Mouse (Mus musculus): ENCODE results near the gene Polr2b. TPM values are rescaled to one million over a fixed set of nuclear protein-coding genes. Genes with fewer than 3 reads are reported as not detected.

Polr2b gene
- polyA plus RNA-seq, 1 experiment from 2014 or later, result 115 TPM

DNA sequence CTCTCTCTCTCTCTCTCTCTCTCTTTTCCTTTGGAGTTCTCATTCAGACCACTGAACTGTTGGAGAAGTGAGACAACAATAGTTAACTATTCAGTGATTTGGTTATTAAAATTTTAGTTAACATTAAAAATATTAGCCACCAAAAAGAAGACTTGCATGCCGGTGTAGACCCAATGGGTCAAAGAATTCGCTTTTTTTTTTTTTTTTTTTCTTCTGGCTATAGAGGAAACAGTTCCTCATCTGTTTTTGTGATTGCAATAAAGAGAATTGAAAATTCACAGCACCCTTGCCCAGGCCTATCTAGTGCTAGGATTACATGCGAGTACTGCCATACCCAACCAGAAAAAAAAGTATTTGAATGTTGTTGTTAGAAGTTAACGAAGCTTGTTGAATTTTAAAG lies 42.5 kb upstream of the Polr2b start:
- ATAC-seq (replicated peaks; ENCODE audit: low FRiP score), result no peak

GRCm38 (mm10) chr5:77267957-77268624 lies 41.9 kb upstream of the Polr2b start:
- WGBS, result 96% methylated on average over 30 of the region's 30 CpGs
- peaks cover 13% of the 10 kb centered on the region; the same call in 1 of the 2 replicates for H3K36me3 ChIP-seq (ENCODE audit: control insufficient read depth, insufficient read depth, low read length)
- H3K4me2 ChIP-seq (ENCODE audit: low read depth, low read length, severe bottlenecking), result no peak overlapping the region; the same call in 1 of the 2 replicates
- no peaks in the 10 kb centered on the region for H3K27me3 ChIP-seq (ENCODE audit: control insufficient read depth, insufficient read depth, low read length)
- H3K9ac ChIP-seq (ENCODE audit: low read length), result no peak overlapping the region
- ATAC-seq (replicated peaks; ENCODE audit: low FRiP score) (no peak), DNase-seq (ENCODE audit: low spot score) (peak; percentile 53)
- no peak overlapping the region for H3K4me3 ChIP-seq (ENCODE audit: low read depth, low read length)
- no peaks in the 10 kb centered on the region for H3K9me3 ChIP-seq (ENCODE audit: control insufficient read depth, low read length)
- no peak overlapping the region for H3K27ac ChIP-seq (ENCODE audit: low read depth, low read length)
- no peaks in the 10 kb centered on the region for H3K4me1 ChIP-seq (replicated peaks; ENCODE audit: control insufficient read depth, insufficient read depth, low read length)

More for the DNA sequence above, 42.5 kb upstream of the Polr2b start:
- H3K4me3 ChIP-seq (ENCODE audit: low read depth, low read length), result peak overlapping the region; percentile 99
- H3K36me3 ChIP-seq (ENCODE audit: control insufficient read depth, insufficient read depth, low read length), result peaks cover 13% of the 10 kb centered on the region; the same call in 1 of the 2 replicates
- DNase-seq (ENCODE audit: low spot score), result no peak
- H3K4me2 ChIP-seq (ENCODE audit: low read depth, low read length, severe bottlenecking), result peak overlapping the region; percentile 67; the same call in 1 of the 2 replicates
- no peaks in the 10 kb centered on the region for H3K9me3 ChIP-seq (ENCODE audit: control insufficient read depth, low read length)
- H3K27me3 ChIP-seq (ENCODE audit: control insufficient read depth, insufficient read depth, low read length), result no peaks in the 10 kb centered on the region
- no peak overlapping the region for H3K9ac ChIP-seq (ENCODE audit: low read length)
- no peak overlapping the region for H3K27ac ChIP-seq (ENCODE audit: low read depth, low read length)
- no peaks in the 10 kb centered on the region; the same call in 1 of the 2 replicates for H3K4me1 ChIP-seq (replicated peaks; ENCODE audit: control insufficient read depth, insufficient read depth, low read length)
- 67% methylated on average over 4 of the region's 4 CpGs for WGBS

GRCm38 (mm10) chr5:77269399-77269798 lies 40.5 kb upstream of the Polr2b start:
- H3K36me3 ChIP-seq (ENCODE audit: control insufficient read depth, insufficient read depth, low read length), result peaks cover 13% of the 10 kb centered on the region; the same call in 1 of the 2 replicates
- no peaks in the 10 kb centered on the region for H3K27me3 ChIP-seq (ENCODE audit: control insufficient read depth, insufficient read depth, low read length)
- DNase-seq (ENCODE audit: low spot score) (peak; percentile 56), ATAC-seq (replicated peaks; ENCODE audit: low FRiP score) (no peak)
- H3K9me3 ChIP-seq (ENCODE audit: control insufficient read depth, low read length), result no peaks in the 10 kb centered on the region
- WGBS, result 73% methylated on average over 8 of the region's 8 CpGs
- H3K4me1 ChIP-seq (replicated peaks; ENCODE audit: control insufficient read depth, insufficient read depth, low read length), result no peaks in the 10 kb centered on the region
- H3K4me2 ChIP-seq (ENCODE audit: low read depth, low read length, severe bottlenecking), result no peak overlapping the region
- no peak overlapping the region for H3K9ac ChIP-seq (ENCODE audit: low read length)
- no peak overlapping the region for H3K4me3 ChIP-seq (ENCODE audit: low read depth, low read length)
- no peak overlapping the region for H3K27ac ChIP-seq (ENCODE audit: low read depth, low read length)

GRCm38 (mm10) chr5:77273151-77273550 lies 36.8 kb upstream of the Polr2b start:
- H3K36me3 ChIP-seq (ENCODE audit: control insufficient read depth, insufficient read depth, low read length), result peaks cover 15% of the 10 kb centered on the region; the same call in 1 of the 2 replicates
- H3K4me2 ChIP-seq (ENCODE audit: low read depth, low read length, severe bottlenecking), result no peak overlapping the region
- ATAC-seq (replicated peaks; ENCODE audit: low FRiP score) (no peak), DNase-seq (ENCODE audit: low spot score) (no peak)
- whole genome bisulfite sequencing, result 80% methylated on average over 7 of the region's 7 CpGs
- no peak overlapping the region for H3K9ac ChIP-seq (ENCODE audit: low read length)
- no peaks in the 10 kb centered on the region for H3K4me1 ChIP-seq (replicated peaks; ENCODE audit: control insufficient read depth, insufficient read depth, low read length)
- H3K27me3 ChIP-seq (ENCODE audit: control insufficient read depth, insufficient read depth, low read length), result no peaks in the 10 kb centered on the region
- no peak overlapping the region for H3K4me3 ChIP-seq (ENCODE audit: low read depth, low read length)
- H3K9me3 ChIP-seq (ENCODE audit: control insufficient read depth, low read length), result no peaks in the 10 kb centered on the region
- no peak overlapping the region for H3K27ac ChIP-seq (ENCODE audit: low read depth, low read length)

GRCm38 (mm10) chr5:77275950-77276349 lies 34.0 kb upstream of the Polr2b start:
- Histone ChIP-seq H3K27me3 (ENCODE audit: control insufficient read depth, insufficient read depth, low read length) (no peaks in the 10 kb centered on the region), H3K4me3 (ENCODE audit: low read depth, low read length) (no peak overlapping the region), H3K4me2 (ENCODE audit: low read depth, low read length, severe bottlenecking) (no peak overlapping the region), H3K36me3 (ENCODE audit: control insufficient read depth, insufficient read depth, low read length) (peaks cover 6% of the 10 kb centered on the region; the same call in 1 of the 2 replicates), H3K9ac (ENCODE audit: low read length) (no peak overlapping the region), H3K9me3 (ENCODE audit: control insufficient read depth, low read length) (no peaks in the 10 kb centered on the region), H3K27ac (ENCODE audit: low read depth, low read length) (no peak overlapping the region), H3K4me1 (replicated peaks; ENCODE audit: control insufficient read depth, insufficient read depth, low read length) (no peaks in the 10 kb centered on the region)
- peak; percentile 70 for DNase-seq (ENCODE audit: low spot score)
- WGBS, result 91% methylated on average over 5 of the region's 5 CpGs
- ATAC-seq (replicated peaks; ENCODE audit: low FRiP score), result no peak

- ATAC-seq (replicated peaks; ENCODE audit: low FRiP score) (no peak), DNase-seq (ENCODE audit: low spot score) (no peak)
- 97% methylated on average over 6 of the region's 6 CpGs for WGBS
- H3K36me3 ChIP-seq (ENCODE audit: control insufficient read depth, insufficient read depth, low read length), result peaks cover 6% of the 10 kb centered on the region; the same call in 1 of the 2 replicates
- H3K4me3 ChIP-seq (ENCODE audit: low read depth, low read length), result no peak overlapping the region
- H3K27ac ChIP-seq (ENCODE audit: low read depth, low read length), result no peak overlapping the region
- H3K27me3 ChIP-seq (ENCODE audit: control insufficient read depth, insufficient read depth, low read length), result no peaks in the 10 kb centered on the region
- no peaks in the 10 kb centered on the region for H3K9me3 ChIP-seq (ENCODE audit: control insufficient read depth, low read length)
- H3K4me2 ChIP-seq (ENCODE audit: low read depth, low read length, severe bottlenecking), result no peak overlapping the region
- H3K4me1 ChIP-seq (replicated peaks; ENCODE audit: control insufficient read depth, insufficient read depth, low read length), result no peaks in the 10 kb centered on the region
- H3K9ac ChIP-seq (ENCODE audit: low read length), result no peak overlapping the region
Observed at GRCm38 (mm10) chr5:77277204-77277603, 32.7 kb upstream of the Polr2b start.

DNA sequence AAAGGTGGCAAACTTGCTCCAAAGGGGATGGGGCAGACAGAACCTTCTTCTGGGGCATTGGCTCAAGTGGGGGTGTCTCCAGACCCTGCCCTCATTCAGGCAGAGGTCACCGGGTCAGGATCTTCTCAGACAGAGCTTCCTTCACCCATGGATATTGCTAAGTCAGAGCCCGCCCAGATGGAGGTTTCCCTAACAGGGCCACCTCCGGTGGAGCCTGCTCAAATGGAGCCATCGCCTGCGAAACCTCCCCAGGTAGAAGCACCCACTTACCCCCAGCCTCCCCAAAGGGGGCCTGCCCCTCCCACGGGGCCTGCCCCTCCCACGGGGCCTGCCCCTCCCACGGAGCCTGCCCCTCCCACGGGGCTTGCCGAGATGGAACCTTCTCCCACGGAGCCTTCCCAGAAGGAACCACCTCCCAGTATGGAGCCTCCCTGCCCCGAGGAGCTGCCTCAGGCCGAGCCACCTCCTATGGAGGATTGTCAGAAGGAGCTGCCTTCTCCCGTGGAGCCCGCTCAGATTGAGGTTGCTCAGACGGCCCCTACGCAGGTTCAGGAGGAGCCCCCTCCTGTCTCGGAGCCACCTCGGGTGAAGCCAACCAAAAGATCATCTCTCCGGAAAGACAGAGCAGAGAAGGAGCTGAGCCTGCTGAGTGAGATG lies 28.3 kb upstream of the Polr2b start:
- WGBS, result 91% methylated on average over 20 of the region's 20 CpGs
- no peaks in the 10 kb centered on the region for H3K4me1 ChIP-seq (replicated peaks; ENCODE audit: control insufficient read depth, insufficient read depth, low read length)
- H3K27me3 ChIP-seq (ENCODE audit: control insufficient read depth, insufficient read depth, low read length), result no peaks in the 10 kb centered on the region
- H3K36me3 ChIP-seq (ENCODE audit: control insufficient read depth, insufficient read depth, low read length), result peaks cover 4% of the 10 kb centered on the region; the same call in 1 of the 2 replicates
- H3K4me2 ChIP-seq (ENCODE audit: low read depth, low read length, severe bottlenecking), result no peak overlapping the region
- DNase-seq (ENCODE audit: low spot score) (no peak), ATAC-seq (replicated peaks; ENCODE audit: low FRiP score) (no peak)
- H3K4me3 ChIP-seq (ENCODE audit: low read depth, low read length), result no peak overlapping the region
- no peaks in the 10 kb centered on the region for H3K9me3 ChIP-seq (ENCODE audit: control insufficient read depth, low read length)
- no peak overlapping the region for H3K27ac ChIP-seq (ENCODE audit: low read depth, low read length)
- no peak overlapping the region for H3K9ac ChIP-seq (ENCODE audit: low read length)

DNA sequence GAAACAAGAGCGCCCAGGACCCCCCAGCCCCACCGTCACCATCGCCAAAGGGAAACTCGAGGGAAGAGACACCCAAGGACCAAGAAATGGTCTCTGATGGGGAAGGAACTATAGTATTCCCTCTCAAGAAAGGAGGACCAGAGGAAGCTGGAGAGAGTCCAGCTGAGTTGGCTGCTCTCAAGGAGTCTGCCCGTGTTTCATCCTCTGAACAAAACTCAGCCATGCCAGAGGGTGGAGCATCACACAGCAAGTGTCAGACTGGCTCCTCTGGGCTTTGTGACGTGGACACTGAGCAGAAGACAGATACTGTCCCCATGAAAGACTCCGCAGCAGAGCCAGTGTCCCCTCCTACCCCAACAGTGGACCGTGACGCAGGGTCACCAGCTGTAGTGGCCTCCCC lies 27.7 kb upstream of the Polr2b start:
- no peak for DNase-seq (ENCODE audit: low spot score)
- Histone ChIP-seq H3K4me1 (replicated peaks; ENCODE audit: control insufficient read depth, insufficient read depth, low read length) (no peaks in the 10 kb centered on the region), H3K27ac (ENCODE audit: low read depth, low read length) (no peak overlapping the region), H3K36me3 (ENCODE audit: control insufficient read depth, insufficient read depth, low read length) (peaks cover under 1% of the 10 kb centered on the region; the same call in 1 of the 2 replicates), H3K27me3 (ENCODE audit: control insufficient read depth, insufficient read depth, low read length) (no peaks in the 10 kb centered on the region), H3K9ac (ENCODE audit: low read length) (no peak overlapping the region), H3K9me3 (ENCODE audit: control insufficient read depth, low read length) (no peaks in the 10 kb centered on the region), H3K4me3 (ENCODE audit: low read depth, low read length) (no peak overlapping the region), H3K4me2 (ENCODE audit: low read depth, low read length, severe bottlenecking) (no peak overlapping the region)
- ATAC-seq (replicated peaks; ENCODE audit: low FRiP score), result no peak
- WGBS, result 92% methylated on average over 9 of the region's 9 CpGs
